Mouse (Mus musculus) liver, postnatal 0 days (tissue): ENCODE measurements at regions not wholly inside any gene's neighbourhood (a gene's known extent, or its start where the extent isn't known, plus 50 kb on each side); places are given as distances from the start of the nearest gene placed in this dataset.

Source experiments
- CTCF ChIP-seq: sonication (generic); IDR thresholded peaks from 2 replicates; pipeline ENCODE4 v1.5.1; 2016; ENCODE audit warnings: antibody characterized with exemption, low read depth
- EP300 ChIP-seq: IDR thresholded peaks from 2 replicates; pipeline ENCODE4 v1.6.1; 2016; ENCODE audit warnings: antibody characterized with exemption, low read depth, mild to moderate bottlenecking

GRCm38 (mm10) chr9:34202942-34203551 lies 282.6 kb upstream of the Kirrel3 start:
- TF ChIP-seq CTCF, result no peak
- no peak for TF ChIP-seq EP300
